Mouse (Mus musculus) B cell, adult 2 months (primary cell): Measurements from ENCODE around the gene Pkm.
A peak's percentile ranks its signal among the peaks of the same experiment; 100 is the strongest.

Experiments used
- DNase-seq, 2 experiments: peaks; one replicate each; pipeline ENCODE4 v3.0.0; 2022

Pkm gene

DNA sequence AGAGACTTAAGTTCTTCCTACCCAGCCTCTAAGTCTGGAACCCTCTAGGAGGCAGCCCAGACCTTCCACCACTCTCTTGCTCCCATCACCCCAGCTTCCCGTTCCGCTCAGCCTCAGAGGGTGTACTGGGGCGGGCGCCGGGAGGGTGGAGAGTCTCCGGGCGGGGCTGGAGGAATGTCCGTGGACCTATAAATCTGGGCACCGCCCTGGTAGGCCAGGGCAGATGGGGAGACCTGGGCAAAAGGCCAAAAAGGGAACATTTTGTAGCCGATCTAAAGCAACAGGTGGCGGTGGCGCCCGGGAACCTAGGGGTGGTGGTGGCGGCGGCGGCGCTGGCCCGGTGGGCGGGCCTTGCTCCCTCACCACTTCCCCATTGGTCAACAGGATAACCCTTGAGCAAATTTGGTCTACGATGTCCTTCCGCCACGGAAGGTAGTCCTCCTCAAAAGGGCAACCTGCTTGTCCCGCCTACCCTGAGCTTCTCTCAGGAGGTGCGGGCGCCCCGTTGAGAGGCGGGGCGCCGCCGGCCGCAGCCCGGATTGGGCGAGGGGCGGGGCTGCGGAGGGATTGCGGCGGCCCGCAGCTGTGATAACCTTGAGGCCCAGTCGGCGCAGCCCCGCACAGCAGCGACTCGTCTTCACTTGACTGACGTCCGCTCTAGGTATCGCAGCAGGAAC is at the start of gene Pkm:
TSS of gene Pkm (plus strand) at position 411 of the 677 bp plus-strand sequence.
- peak; percentile 94 to 96 for DNase-seq

DNA sequence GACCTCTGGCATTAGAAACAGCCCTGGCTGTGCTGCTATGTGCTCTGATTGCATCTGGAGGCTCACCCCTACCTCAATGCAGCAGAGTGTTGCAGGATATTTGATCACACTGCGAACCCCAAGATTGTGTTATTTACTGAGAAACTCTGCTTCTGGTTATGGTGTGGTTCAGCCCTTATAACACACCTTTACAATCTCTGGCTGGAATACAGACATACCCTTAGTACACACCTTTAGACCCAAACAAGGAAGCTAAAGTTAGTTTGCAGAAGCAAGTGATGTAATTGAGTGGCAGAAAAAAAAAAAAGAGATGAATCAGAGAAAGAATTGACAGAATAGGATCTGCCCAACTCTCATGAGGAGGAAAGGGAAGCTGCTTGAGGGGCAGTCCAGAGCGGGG is 45.2 kb upstream of the Pkm start:
- DNase-seq = no peak

DNA sequence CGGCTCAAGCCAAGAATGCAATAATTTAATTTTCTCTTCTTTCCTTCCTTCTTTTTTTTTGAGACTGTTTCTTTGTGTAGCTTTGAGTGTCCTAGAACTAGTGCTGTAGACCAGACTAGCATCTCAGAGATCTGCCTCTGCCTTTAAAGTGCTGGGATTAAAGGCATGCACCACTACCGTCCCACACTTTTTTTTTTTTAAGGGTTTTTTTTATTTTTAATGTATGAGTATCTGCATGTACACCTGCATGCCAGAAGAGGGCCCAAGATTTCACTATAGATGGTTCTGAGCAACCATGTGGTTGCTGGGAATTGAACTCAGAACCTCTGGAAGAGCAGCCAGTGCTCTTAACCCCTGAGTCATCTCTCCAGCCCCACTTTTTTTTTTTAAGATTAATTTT is 40.4 kb upstream of the Pkm start:
- DNase-seq = no peak

DNA sequence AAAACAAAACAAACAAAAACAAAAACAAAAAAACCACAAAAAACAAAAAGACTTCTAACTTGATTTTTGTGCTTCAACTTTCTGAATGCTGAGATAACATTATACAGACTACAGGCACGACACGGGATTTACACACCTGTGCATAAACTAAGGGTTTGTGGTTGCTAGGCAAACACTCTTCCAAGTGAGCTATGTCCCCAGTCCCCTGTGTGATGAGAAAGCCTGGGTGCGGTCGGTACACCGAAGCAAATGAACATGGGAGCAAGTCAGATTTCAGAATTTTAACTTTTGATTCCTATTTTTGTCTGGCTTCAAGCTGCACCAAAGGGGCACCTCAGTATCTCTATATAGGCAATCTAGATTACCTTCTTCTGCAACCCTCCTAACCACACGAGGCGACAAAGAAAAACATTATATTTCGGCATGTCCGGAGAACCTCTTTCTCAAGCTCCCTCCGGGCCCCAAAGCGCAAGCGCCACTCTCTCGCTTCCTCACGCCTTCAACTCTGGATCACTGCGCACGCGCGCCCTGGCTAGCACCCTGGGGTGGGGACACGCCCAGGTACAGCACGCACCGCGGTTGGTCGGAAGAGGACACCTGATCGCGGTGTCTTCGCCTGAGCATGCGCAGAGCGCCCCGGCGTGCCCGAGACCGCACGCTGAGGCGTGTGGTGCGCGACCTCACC is 39.4 kb upstream of the Pkm start, which contains the start of gene Parp6:
TSS of gene Parp6 (plus strand) at position 663 of the 685 bp plus-strand sequence.
- peak; percentile 99 for DNase-seq

DNA sequence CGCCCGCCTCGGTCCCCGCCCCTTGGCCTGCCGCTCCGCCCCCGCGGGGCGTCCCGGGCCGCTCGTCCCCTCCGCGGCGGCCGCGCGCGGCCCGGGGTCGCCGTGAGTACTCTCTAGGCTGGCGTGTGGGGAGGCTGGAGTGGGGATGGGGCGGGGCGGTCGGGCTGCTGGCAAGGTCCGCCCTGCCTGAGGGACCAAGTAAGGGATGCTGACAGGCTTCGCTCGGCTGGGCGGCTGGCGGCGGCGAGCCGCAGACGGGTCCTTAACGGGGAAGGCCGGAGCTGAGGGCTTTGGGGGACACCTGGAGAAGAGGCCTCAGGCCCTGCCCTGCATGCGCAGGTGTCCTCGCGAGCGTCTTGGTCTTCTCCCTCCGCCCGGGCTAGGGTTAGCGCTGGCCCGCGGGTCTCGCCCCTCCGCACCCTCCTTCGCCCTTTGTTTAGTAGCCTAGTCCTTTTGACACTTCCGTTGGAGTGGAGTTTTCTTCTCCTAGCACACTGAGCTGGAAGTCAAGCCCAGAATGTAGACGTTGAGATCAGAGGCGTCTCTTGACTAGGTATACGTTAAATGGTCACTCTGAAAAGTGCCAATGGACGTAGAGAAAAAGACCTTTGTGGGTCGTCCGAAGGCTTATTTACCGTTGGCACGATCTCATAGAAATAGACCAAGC is 38.7 kb upstream of the Pkm start:
- no peak for DNase-seq

DNA sequence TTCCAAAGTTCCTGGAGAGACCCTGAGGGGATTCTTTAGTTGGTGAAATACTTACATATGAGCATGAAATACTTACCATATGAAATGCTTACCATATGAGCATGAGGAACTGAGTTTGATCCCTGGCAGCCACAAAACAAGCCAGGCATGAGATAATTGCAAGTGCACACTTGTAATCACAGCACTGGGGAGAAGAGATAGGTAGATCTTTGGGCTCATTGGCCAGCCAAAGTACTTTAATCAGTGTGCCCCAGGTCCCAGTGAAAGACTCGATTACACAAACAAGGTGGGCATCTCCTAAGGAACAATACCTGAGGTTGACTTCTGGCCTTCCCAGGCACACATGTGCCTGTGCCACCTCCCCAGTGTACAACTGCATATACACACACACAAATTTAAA is 17.8 kb upstream of the Pkm start:
- DNase-seq = no peak

DNA sequence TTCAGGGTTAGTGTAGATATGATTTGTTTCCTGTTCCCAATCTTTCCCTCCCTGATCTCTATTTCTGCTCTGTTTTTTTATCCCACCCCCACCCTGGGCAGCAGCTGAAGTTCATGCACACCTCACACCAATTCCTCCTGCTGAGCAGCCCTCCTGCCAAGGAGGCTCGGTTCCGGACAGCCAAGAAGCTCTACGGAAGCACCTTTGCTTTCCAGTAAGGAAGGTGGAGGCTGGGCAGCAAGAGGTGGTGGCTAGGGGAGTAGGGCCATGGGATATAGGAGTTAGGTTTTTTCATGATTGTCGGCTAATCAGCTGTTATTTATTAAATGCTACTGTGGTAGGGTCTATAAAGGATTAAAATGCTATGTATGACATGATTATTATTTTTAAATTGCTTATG is 16.2 kb upstream of the Pkm start:
- no peak for DNase-seq

DNA sequence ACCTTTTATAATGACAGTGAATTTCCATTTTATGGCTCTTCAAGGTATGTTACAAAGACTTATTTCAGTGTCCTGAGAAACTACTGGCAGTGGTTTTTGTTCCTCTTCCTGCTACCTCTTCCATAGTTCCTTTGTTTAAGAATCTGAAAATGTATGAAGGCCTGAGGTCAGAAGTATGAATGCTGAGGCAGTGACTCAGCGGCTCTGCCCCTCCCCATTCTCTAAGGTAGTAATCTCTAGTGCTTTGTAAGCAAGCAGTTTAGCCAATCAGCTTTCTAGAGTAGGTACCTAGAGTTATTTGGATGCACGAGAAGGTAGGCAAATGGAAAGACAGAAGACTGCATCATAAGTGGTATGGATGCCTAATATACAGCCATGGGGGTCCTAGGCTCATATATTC is 14.8 kb upstream of the Pkm start:
- no peak for DNase-seq

DNA sequence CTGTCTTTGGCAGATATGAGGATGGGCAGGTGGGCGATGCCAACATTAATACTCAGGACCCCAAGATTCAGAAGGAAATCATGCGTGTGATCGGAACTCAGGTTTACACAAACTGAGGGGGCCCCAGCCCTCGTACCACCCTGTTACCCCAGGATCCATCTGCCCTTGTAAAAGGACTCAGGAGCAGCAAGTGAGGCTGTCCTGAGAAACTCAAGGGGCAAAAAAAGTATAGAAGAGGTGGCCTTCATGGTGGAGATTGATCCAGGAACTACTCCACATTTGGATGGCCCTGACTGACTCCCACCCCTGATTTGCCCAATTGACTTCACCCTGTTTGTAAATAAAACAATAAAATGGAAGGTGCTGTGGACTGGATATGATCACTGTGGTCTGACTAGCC is 6.3 kb upstream of the Pkm start:
- DNase-seq = no peak

DNA sequence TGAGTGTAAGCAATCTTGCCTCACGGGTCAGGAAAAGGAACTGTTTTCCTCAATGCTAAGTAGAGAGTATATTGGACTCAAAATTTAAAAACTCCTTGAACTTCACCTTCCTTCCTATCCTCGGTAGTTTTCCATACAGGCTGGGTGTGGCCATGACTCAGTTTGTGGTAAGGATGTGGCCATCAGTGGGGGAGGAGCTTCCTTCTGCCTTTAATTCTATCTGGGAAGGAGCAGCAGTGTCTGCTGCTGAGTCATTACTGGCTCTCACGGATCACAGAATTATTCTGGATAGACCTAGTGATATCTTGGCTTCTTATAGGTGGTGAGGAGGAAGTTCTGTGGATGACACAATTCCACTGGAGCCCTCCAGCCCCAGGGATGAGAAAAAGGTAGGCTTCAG is 2.8 kb upstream of the Pkm start:
- DNase-seq = no peak

DNA sequence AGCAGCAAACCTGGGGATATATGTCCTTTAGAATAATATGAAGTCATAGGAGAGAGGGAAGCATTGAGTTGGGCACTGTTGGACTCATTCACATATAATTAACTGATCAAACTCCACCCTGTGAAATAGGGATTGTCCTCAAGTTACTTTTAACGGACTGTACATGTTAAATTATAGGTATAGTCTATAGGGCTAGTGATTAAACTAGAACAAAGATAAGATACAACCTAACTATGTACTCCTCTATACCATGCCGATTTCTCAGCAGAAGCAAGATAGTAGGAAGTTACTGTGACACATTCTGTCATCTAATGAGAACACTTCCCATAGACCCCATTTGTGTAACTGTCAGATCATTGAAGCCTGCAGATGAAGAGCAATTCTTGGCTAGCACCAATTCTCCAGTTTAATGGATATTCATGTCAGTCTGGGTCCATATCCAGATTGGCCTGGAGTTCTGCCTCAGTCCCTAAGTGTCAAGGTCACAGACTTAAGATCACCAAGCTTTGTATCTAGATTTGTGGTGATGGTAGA is 1.7 kb upstream of the Pkm start:
- no peak for DNase-seq

DNA sequence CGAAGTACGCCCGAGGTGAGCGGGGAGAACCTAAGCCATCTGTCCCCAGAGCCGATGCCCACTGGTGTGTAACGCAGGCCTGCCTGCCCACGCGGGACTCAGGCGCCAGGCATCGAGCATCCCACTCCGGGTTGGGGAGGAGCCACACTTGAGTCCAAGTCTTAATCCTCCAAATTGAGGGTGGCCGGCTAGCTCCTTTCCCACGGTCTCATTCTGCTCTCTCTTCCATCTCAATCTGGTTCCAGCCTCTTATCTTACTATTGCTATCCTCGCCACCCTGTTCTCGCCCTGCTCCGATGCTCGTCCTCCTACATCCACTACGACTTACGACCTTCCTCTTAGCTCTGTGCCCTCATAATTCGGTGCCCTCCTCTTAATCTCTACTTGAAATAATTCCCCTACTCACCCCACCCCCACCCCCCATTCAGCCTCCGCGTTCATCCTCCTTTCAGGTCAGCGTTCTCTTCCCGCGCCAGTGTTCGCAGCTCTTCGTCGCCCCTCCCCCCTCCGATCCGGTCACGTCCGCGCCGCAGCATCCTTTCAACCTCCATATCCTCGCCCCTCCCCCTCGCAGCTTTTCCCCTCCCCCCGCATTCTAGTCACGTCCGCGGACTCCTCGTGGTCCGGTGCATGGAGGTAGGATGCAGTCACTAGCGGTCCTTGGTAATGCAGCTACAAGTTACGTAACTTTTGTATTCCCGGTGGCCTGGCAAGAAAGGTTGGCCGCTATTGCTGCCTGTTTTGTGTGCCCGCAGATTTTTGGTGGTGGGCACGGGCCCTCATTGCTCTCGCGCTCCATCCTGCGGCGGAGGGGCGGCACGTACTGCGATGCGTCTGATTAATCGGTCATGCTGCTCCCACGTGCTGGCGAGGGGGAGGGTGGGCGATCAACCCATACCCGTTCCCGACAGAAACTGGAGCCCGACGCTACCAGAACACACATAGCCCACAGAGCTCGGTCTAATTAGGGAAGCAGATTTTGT is 758 bp downstream of the Pkm start:
- peak; percentile 74 for DNase-seq

DNA sequence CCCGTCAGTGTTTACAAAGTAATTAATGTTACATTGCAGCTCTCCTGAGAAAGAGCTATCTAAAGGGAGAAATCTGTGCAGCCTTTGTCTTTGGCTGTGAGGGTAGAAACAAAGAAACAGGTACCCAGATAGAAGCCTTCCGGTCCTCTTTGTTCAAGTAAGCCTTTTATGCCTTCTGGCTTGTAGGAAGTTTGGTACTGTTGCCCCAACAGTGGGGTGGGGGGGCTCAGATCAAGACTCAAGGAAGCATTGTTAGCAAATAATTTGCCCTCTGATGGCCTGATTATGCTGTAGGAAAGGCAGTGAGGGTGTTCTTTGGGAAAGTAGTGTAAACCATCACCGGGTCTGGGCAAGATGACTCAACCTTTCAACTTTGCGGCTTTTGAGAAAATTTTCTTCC is 2.0 kb downstream of the Pkm start:
- no peak for DNase-seq

DNA sequence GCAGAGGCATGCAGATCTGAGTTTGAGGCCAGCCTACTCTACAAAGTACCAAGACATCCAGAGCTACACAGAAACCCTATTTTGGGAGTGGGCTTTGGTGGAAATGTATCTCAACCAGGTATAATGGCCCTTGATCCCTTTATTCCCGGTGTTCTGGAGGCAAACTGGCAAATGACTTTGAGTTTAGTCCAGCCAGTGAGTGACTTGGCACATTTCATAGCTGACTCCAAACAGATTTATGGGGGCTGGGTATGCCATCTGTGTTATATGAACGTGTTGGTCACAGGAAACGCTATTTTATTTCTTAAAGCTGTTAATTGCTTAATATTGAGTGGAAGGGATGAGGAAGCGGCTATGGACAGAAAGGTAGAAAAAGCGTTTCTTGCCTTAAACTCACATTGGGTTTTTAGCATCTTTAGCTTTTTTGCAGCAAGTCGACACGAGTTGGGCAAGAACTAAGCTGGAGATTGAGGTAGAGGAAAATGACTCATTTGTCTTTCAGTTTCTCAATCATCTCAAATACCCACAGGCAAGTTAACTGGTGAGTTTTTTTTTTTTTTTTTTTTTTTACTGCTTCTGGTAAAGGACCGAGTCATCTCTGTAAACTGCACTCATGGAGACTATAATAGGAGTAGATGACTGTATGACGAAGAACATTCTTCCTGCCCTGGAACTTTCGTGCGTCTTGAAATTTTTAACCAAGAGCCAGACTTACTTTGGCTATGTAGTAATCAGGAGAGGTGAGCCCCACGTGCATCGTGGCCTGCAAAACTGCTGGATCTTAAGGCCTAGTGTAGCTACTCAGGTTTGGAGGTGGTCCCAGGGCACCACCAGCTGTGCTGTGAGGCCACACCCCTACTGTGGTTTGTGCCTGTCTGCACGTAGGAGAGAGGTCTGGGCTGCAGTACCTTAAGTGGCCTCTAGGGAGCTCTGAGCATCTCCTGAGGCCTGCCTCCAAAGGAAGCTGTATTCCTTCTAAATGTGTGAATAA is 3.2 kb downstream of the Pkm start:
- peak; percentile 83 to 84 for DNase-seq

DNA sequence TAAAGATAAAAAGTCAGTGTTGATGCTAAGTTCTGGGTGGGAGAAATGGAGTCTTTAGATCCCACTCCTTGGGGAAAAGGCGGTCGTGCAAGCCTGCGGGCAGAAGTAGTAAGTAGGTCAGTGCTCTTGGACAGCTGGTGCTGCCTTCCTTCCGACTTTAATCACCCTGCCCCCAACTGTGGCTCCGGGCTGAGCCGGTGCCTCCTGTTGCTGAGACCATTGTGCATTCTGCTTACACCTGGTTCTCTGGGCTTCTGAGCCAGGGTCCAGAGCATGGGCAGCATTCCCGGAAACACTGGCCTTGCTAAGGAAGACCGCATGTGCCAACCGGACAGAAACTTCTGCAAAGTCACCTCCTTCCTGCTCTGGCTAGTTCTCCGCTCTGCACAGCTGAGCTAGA is 4.3 kb downstream of the Pkm start:
- DNase-seq = no peak

DNA sequence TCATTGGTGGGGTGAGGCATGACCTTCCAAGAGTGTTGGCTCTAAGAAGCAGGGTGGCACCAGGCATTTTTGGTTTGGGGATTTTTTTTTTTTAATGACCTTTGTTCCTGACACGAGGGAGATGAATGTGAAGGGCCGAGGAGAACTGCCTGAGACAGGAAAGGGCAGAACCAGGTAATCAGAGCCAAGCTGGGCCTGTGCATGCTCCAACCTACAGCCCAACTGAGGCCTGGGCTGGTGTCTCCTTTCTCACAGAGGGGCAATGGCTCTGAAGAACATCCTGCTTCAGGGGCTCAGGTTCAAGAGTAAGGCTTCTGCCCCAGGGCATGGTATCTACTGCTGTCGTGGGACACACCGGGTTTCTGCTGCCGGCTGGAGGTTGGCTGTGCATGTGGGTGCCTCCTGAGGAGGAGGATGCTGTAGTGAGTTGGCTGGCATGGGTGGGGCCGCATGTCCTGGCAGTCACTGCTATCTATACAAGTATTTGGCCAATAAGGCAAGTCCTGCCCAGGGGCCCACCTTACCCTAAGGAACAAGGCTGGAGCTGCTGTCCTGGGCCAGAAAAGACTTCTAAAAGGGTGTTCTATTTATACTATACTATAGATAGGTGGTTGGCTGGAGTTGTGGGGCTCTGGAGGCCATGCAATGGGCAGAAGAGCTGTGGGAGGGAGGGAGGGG is 5.3 kb downstream of the Pkm start:
- no peak for DNase-seq

DNA sequence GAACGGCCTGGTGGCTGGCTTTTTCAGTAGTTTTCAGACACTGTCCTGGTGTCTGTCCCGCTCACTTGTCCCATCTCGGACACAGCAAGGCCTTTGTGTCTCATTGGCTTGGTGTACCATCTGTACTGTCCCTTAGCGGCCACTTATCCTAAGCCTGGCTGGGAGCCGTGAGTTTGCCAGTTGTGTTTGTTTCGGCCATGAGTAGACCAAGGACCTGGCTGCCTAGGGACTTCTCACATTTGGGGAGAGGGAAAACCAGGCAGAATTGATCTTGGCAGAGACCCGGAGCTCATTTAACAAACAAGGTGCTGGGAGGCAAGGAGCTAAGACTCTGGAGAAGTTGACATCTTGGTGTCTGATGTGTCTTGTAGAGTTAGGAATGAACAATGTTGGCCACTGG is 7.1 kb downstream of the Pkm start:
- no peak for DNase-seq

DNA sequence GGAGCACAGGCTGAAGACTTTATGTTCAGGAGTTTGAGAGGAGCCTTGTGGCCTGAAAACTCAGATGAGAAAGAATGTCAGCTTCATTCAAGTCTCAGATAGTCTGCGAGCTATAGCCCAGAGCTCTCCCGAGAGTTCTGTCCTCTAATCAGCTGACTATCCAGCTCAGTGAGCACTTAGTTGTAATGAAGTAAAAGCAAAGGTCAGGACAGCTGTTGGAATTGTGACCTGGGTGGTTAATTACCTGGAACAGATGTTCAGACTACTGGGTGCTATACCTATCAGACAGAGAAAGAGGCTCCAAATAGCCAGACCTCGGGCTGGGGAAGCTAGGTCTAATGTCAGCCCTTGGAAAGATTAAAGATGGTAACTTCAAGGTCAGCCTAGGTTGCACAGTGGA is 7.8 kb downstream of the Pkm start:
- DNase-seq = no peak

DNA sequence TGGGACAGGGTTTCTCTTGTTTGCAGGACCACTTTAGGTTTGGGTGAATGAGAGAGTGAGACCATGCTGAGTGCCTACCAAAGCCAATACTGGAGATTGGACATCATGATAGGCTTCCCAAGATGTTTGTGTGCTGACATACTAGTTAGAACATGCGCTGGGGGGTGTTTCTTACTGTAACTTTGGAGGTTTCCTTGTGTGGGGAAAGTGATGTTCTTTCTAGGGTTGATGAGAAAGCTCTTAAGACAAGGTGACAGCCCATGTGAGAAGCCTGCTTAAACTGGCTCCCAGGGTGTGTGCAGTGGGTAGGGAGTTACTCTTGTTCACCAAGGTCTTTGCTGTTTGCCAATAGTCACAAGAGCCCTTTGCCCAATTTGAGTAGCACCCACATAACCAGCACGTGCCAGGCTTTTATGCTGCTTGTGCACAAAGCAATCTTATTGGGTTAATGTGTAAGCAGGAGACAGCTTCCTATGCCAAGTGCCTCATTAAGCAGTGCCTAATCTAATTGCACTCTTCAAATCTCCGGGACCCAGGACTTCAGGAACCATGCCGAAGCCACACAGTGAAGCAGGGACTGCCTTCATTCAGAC is 8.6 kb downstream of the Pkm start:
- no peak for DNase-seq

DNA sequence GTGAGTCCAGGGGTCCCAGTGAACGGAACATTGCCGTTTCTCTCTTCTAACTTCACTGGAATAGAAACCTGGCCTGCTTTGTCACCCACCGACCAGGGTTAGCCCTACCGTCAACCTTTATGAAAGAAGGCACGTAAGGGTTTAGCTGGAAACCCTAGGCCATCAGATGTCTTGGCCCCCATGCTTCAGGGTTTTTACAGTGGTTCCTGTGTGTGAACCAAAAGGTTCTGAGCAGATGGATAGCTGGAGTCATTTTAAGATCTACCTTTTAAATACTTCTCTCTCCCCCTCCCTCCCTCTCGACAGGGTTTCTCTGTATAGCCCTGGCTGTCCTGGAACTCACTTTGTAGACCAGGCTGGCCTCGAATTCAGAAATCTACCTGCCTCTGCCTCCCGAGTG is 9.8 kb downstream of the Pkm start:
- no peak for DNase-seq
